Mouse (Mus musculus): ENCODE measurements at regions not wholly inside any gene's neighbourhood (a gene's known extent, or its start where the extent isn't known, plus 50 kb on each side); places are given as distances from the start of the nearest gene placed in this dataset.

DNA sequence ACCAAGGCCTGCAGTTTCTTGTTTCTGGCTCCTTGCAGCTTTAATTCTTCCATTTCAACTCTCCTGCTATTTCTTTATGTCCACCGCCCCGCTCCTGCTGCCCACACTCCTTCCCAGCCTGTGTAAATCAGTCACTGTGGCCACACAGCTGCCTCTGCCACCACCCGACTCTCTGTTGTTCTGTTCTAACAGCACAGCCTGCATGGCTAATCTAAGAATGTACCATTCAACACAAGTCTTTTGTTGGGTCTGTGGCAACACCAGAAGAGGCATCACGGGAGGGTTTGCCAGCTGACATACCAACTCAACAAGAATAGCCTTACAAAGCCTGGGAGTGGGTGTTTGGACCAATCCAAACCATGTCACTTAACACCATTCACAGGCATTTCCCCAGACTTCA is 264.9 kb upstream of the Pum3 start:
- Histone ChIP-seq H3K4me1 (no peaks in the 10 kb centered on the region), H3K9ac (no peak overlapping the region), H3K36me3 (replicated peaks) (no peaks in the 10 kb centered on the region), H3K27me3 (replicated peaks) (no peaks in the 10 kb centered on the region), H3K9me3 (no peaks in the 10 kb centered on the region), H3K4me2 (no peak overlapping the region), H3K4me3 (no peak overlapping the region), H3K27ac (no peak overlapping the region)
- ATAC-seq (replicated peaks): no peak
- WGBS: 66% methylated on average over 4 of the region's 4 CpGs

DNA sequence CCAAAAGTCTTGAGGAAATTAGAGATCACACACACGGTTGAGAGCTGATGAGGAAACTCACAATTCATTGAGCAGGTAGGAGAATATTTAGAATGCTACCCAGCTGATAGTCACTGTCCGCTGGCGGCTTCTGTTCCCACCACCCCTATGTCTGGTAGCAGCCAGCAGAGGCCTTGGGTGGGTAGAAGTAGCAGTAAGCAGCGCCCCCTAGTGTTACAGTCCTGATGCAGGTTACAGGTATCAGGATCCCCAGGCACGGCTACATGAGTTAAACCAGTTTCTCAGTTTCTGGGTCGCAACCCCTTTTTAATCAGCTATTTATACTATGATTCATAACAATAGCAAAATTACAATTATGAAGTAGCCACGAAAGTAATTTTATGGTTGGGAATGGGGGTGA is 264.1 kb upstream of the Pum3 start:
- Histone ChIP-seq H3K4me2 (no peak overlapping the region), H3K27ac (no peak overlapping the region), H3K4me1 (no peaks in the 10 kb centered on the region), H3K4me3 (no peak overlapping the region), H3K9me3 (no peaks in the 10 kb centered on the region), H3K9ac (no peak overlapping the region), H3K27me3 (replicated peaks) (no peaks in the 10 kb centered on the region), H3K36me3 (replicated peaks) (no peaks in the 10 kb centered on the region)
- ATAC-seq (replicated peaks): no peak
- WGBS: 78% methylated on average over 7 of the region's 7 CpGs

DNA sequence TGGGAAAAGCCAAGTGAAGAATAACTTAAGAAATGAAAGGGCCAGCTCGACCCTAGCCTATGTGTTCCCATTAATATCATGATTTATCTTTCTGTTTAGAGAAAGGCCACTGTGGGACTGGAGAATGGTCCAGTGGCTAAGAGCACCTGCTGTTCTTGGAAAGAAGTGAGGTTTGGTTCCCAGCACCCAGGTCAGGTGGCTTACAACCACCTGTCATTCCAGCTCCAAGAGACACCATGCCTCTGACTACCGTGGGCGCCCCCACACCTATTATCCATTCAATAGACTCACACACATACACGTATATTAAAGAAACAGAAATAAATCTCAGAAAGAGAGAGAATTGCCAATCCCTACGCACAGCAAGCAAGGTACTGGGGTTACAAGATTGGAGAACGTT is 263.3 kb upstream of the Pum3 start:
- ATAC-seq (replicated peaks): no peak
- no peaks in the 10 kb centered on the region for H3K27me3 ChIP-seq (replicated peaks)
- 96% methylated on average over 6 of the region's 6 CpGs for WGBS
- H3K4me2 ChIP-seq: no peak overlapping the region
- no peak overlapping the region for H3K4me3 ChIP-seq
- H3K9ac ChIP-seq: no peak overlapping the region
- H3K4me1 ChIP-seq: no peaks in the 10 kb centered on the region
- no peaks in the 10 kb centered on the region for H3K9me3 ChIP-seq
- no peak overlapping the region for H3K27ac ChIP-seq
- no peaks in the 10 kb centered on the region for H3K36me3 ChIP-seq (replicated peaks)

GRCm38 (mm10) chr19:27683426-27683825 is 253.8 kb upstream of the Pum3 start:
- H3K4me2 ChIP-seq: no peak overlapping the region
- H3K4me3 ChIP-seq: no peak overlapping the region
- WGBS: 48% methylated on average over 2 of the region's 2 CpGs
- no peaks in the 10 kb centered on the region for H3K4me1 ChIP-seq
- H3K27me3 ChIP-seq (replicated peaks): no peaks in the 10 kb centered on the region
- H3K9ac ChIP-seq: no peak overlapping the region
- no peak overlapping the region for H3K27ac ChIP-seq
- H3K9me3 ChIP-seq: no peaks in the 10 kb centered on the region
- no peaks in the 10 kb centered on the region for H3K36me3 ChIP-seq (replicated peaks)
- ATAC-seq (replicated peaks): no peak

DNA sequence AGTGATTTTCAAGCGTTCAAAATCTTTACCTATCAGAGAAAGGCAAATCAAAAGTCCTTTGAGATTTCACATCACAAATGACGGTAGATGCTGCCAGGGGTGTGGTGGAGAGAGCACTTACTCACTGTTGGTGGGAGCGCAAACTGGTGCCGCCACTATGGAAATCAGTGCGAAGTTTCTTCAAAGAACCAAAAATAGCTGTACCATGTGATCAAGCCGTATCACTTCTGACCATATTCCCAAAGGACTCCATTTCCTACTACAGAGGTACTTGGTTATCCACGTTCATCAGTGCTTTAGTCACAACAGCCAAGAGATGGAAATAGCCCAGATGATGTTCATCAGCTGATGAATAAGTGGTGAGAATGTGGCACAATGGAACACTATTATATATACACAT is 249.8 kb upstream of the Pum3 start:
- no peaks in the 10 kb centered on the region for H3K9me3 ChIP-seq
- WGBS: 75% methylated on average over 7 of the region's 7 CpGs
- ATAC-seq (replicated peaks): no peak
- H3K4me1 ChIP-seq: no peaks in the 10 kb centered on the region
- H3K4me3 ChIP-seq: no peak overlapping the region
- H3K4me2 ChIP-seq: no peak overlapping the region
- H3K9ac ChIP-seq: no peak overlapping the region
- no peaks in the 10 kb centered on the region for H3K36me3 ChIP-seq (replicated peaks)
- H3K27ac ChIP-seq: no peak overlapping the region
- H3K27me3 ChIP-seq (replicated peaks): no peaks in the 10 kb centered on the region

- Histone ChIP-seq H3K9ac (no peak overlapping the region), H3K9me3 (no peaks in the 10 kb centered on the region), H3K36me3 (replicated peaks) (no peaks in the 10 kb centered on the region), H3K4me1 (no peaks in the 10 kb centered on the region), H3K4me3 (no peak overlapping the region), H3K27ac (no peak overlapping the region), H3K27me3 (replicated peaks) (no peaks in the 10 kb centered on the region), H3K4me2 (no peak overlapping the region)
- no peak for ATAC-seq (replicated peaks)
- WGBS: 92% methylated on average over 2 of the region's 2 CpGs
These were observed 243.1 kb upstream of the Pum3 start for GRCm38 (mm10) chr19:27672679-27673190.

GRCm38 (mm10) chr19:27663296-27663695 is 233.7 kb upstream of the Pum3 start:
- Histone ChIP-seq H3K9me3 (no peaks in the 10 kb centered on the region), H3K9ac (no peak overlapping the region), H3K4me1 (no peaks in the 10 kb centered on the region), H3K4me3 (no peak overlapping the region), H3K27me3 (replicated peaks) (no peaks in the 10 kb centered on the region), H3K4me2 (no peak overlapping the region), H3K27ac (no peak overlapping the region), H3K36me3 (replicated peaks) (no peaks in the 10 kb centered on the region)
- WGBS: 50% methylated on average over 2 of the region's 2 CpGs
- ATAC-seq (replicated peaks): no peak

- H3K36me3 ChIP-seq (replicated peaks): no peaks in the 10 kb centered on the region
- H3K4me1 ChIP-seq: no peaks in the 10 kb centered on the region
- H3K4me3 ChIP-seq: no peak overlapping the region
- H3K9ac ChIP-seq: no peak overlapping the region
- 14% methylated on average over 3 of the region's 3 CpGs for WGBS
- no peaks in the 10 kb centered on the region for H3K9me3 ChIP-seq
- ATAC-seq (replicated peaks): no peak
- H3K4me2 ChIP-seq: no peak overlapping the region
- no peak overlapping the region for H3K27ac ChIP-seq
- no peaks in the 10 kb centered on the region for H3K27me3 ChIP-seq (replicated peaks)
These were observed 211.4 kb upstream of the Pum3 start for GRCm38 (mm10) chr19:27641001-27641400.

DNA sequence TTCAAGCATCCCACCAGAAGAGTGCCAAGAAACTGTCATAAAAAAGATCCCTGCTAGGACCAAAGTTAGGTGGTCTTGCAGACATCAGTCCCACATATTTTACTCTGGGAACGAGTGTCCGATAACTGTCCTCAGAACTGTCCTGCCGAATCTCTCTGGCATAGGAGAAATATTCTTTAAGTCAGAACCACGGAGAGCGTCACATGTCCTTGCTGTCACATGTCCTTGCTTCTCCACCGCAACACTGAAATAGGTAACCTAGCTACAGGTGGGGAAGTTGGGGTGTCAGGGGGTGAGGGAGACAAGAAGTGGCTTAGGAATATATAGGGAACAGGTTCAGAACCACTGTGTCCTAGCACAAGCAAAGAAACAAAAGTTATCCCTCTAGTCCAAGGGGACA is 203.5 kb upstream of the Pum3 start:
- Histone ChIP-seq H3K27ac (no peak overlapping the region), H3K36me3 (replicated peaks) (no peaks in the 10 kb centered on the region), H3K27me3 (replicated peaks) (no peaks in the 10 kb centered on the region), H3K9ac (no peak overlapping the region), H3K4me2 (no peak overlapping the region), H3K4me3 (no peak overlapping the region), H3K4me1 (no peaks in the 10 kb centered on the region), H3K9me3 (no peaks in the 10 kb centered on the region)
- WGBS: 83% methylated on average over 6 of the region's 6 CpGs
- ATAC-seq (replicated peaks): no peak

- 96% methylated on average over 1 of the region's 1 CpGs for WGBS
- no peak for ATAC-seq (replicated peaks)
- Histone ChIP-seq H3K9ac (no peak overlapping the region), H3K4me3 (no peak overlapping the region), H3K27ac (no peak overlapping the region), H3K4me1 (no peaks in the 10 kb centered on the region), H3K4me2 (no peak overlapping the region), H3K27me3 (replicated peaks) (no peaks in the 10 kb centered on the region), H3K9me3 (no peaks in the 10 kb centered on the region), H3K36me3 (replicated peaks) (no peaks in the 10 kb centered on the region)
These were observed 198.0 kb upstream of the Pum3 start for GRCm38 (mm10) chr19:27627626-27628025.

DNA sequence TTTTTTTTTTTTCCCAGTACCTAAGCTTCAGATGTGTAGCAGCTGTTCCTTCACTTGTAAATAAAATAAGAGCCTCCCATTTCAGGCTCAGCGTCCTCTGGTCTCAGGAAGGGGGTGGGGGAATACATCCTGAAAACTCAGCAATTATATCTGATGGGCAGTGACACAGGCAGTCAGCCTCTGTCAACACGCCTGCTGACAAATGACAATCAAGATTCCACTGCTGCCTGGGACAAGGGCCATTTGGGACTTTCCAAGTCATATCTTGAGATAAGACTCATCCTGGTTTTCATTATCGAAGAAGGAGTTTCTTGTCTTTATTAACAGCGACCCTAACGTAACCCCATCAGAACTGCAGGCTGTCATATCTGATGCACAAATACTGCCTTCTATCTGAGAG is 187.9 kb upstream of the Pum3 start:
- H3K27me3 ChIP-seq (replicated peaks): no peaks in the 10 kb centered on the region
- WGBS: 64% methylated on average over 5 of the region's 5 CpGs
- no peak for ATAC-seq (replicated peaks)
- H3K36me3 ChIP-seq (replicated peaks): no peaks in the 10 kb centered on the region
- H3K27ac ChIP-seq: no peak overlapping the region
- no peak overlapping the region for H3K9ac ChIP-seq
- H3K9me3 ChIP-seq: no peaks in the 10 kb centered on the region
- no peak overlapping the region for H3K4me3 ChIP-seq
- no peak overlapping the region for H3K4me2 ChIP-seq
- H3K4me1 ChIP-seq: no peaks in the 10 kb centered on the region

GRCm38 (mm10) chr19:27606933-27607332 is 177.3 kb upstream of the Pum3 start:
- no peak overlapping the region for H3K27ac ChIP-seq
- no peaks in the 10 kb centered on the region for H3K36me3 ChIP-seq (replicated peaks)
- H3K4me2 ChIP-seq: no peak overlapping the region
- ATAC-seq (replicated peaks): no peak
- no peaks in the 10 kb centered on the region for H3K4me1 ChIP-seq
- H3K4me3 ChIP-seq: no peak overlapping the region
- H3K27me3 ChIP-seq (replicated peaks): no peaks in the 10 kb centered on the region
- H3K9ac ChIP-seq: no peak overlapping the region
- WGBS: 90% methylated on average over 2 of the region's 2 CpGs
- no peaks in the 10 kb centered on the region for H3K9me3 ChIP-seq

DNA sequence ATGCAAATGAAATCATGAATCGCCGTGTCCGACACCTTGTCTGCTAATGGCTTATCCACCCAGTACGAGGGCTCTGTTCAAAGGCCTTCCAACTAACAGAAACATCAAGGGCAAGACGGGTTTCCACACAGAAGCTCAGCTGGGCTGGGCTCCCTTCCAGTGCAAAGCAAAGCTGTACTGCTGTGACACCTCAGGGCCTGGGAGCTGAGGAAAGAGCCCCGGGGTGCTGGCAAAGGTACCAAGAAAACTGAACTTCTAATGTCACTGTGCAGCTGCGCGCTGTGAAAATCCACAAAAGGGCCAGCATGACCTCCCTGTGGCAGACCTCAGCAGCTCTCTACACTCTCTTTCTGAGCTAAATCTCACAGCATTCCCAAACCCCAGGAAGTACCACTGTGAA is 173.7 kb upstream of the Pum3 start:
- H3K36me3 ChIP-seq (replicated peaks): no peaks in the 10 kb centered on the region
- 12% methylated on average over 8 of the region's 8 CpGs for WGBS
- no peak overlapping the region for H3K9ac ChIP-seq
- H3K4me2 ChIP-seq: no peak overlapping the region
- peaks cover 9% of the 10 kb centered on the region for H3K4me1 ChIP-seq
- H3K9me3 ChIP-seq: no peaks in the 10 kb centered on the region
- ATAC-seq (replicated peaks): no peak
- no peak overlapping the region for H3K27ac ChIP-seq
- H3K27me3 ChIP-seq (replicated peaks): no peaks in the 10 kb centered on the region
- no peak overlapping the region for H3K4me3 ChIP-seq

- Histone ChIP-seq H3K4me3 (no peak overlapping the region), H3K9me3 (no peaks in the 10 kb centered on the region), H3K27ac (no peak overlapping the region), H3K27me3 (replicated peaks) (no peaks in the 10 kb centered on the region), H3K4me2 (no peak overlapping the region), H3K9ac (no peak overlapping the region), H3K4me1 (peaks cover 9% of the 10 kb centered on the region), H3K36me3 (replicated peaks) (no peaks in the 10 kb centered on the region)
- ATAC-seq (replicated peaks): no peak
- WGBS: 78% methylated on average over 3 of the region's 3 CpGs
These were observed 171.9 kb upstream of the Pum3 start for GRCm38 (mm10) chr19:27601551-27601950.

Data from midbrain, embryonic 15.5 days (tissue).